Mouse (Mus musculus) midbrain, postnatal 0 days (tissue): Measurements from ENCODE around the gene Insc. TPM values are rescaled to one million over a fixed set of nuclear protein-coding genes. Genes with fewer than 3 reads are reported as not detected.
A peak's percentile ranks its signal among the peaks of the same experiment; 100 is the strongest.

Experiments used
- ATAC-seq: fragments of 200-750 bp; cut with Nextera tagmentation; 2 replicates; pipeline ENCODE4 v1.8.0; 2017; ENCODE audit warnings: moderate number of reproducible peaks, mild to moderate bottlenecking, moderate TSS enrichment, moderate library complexity; ENCODE audit not compliant: low FRiP score
- DNase-seq: peaks from one replicate; pipeline ENCODE4 v3.0.0-alpha.2; 2015; ENCODE audit warnings: low spot score
- H3K27ac ChIP-seq: fragments of 300-500 bp; sonication (generic); 2 replicates; pipeline ENCODE4 v1.5.1; 2014; ENCODE audit warnings: low read depth, mild to moderate bottlenecking, low read length, mixed read lengths
- H3K27me3 ChIP-seq: fragments of 300-500 bp; sonication (generic); 2 replicates; pipeline ENCODE4 v1.6.1; 2014; ENCODE audit warnings: low read length, control low read depth, mixed read lengths; ENCODE audit not compliant: insufficient read depth
- H3K36me3 ChIP-seq: fragments of 300-500 bp; sonication (generic); 2 replicates; pipeline ENCODE4 v1.6.1; 2014; ENCODE audit warnings: low read length, control low read depth, mixed read lengths; ENCODE audit not compliant: insufficient read depth
- H3K4me1 ChIP-seq: fragments of 300-500 bp; sonication (generic); 2 replicates; pipeline ENCODE4 v1.6.1; 2014; ENCODE audit warnings: mild to moderate bottlenecking, control low read depth, antibody characterized with exemption, low read length, mixed read lengths; ENCODE audit not compliant: insufficient read depth
- H3K4me2 ChIP-seq: fragments of 300-500 bp; sonication (generic); 2 replicates; pipeline ENCODE4 v1.6.1; 2014; ENCODE audit warnings: low read depth, mild to moderate bottlenecking, low read length, mixed read lengths; ENCODE audit not compliant: poor library complexity, severe bottlenecking
- H3K4me3 ChIP-seq: fragments of 300-500 bp; sonication (generic); 2 replicates; pipeline ENCODE4 v1.5.1; 2014; ENCODE audit warnings: low read depth, mild to moderate bottlenecking, low read length, moderate library complexity
- H3K9ac ChIP-seq: fragments of 300-500 bp; sonication (generic); replicated peaks from 2 replicates; pipeline ENCODE4 v1.6.1; 2014; ENCODE audit warnings: mild to moderate bottlenecking, low read length, moderate library complexity, mixed read lengths; ENCODE audit not compliant: poor library complexity, severe bottlenecking
- H3K9me3 ChIP-seq: fragments of 300-500 bp; sonication (generic); 2 replicates; pipeline ENCODE4 v1.6.1; 2016; ENCODE audit warnings: low read length, control low read depth
- CTCF ChIP-seq: IDR thresholded peaks from 2 replicates; pipeline ENCODE4 v1.5.1; 2016; ENCODE audit warnings: antibody characterized with exemption, mild to moderate bottlenecking
- WGBS: fragments of 180-500 bp; shearing (Covaris S2); extraction: QIAGEN DNeasy Blood & Tissue Kit; methylation state at CpG from one replicate; pipeline ENCODE4 v1.1.7; 2014; 5-methylcytosine and 5-hydroxymethylcytosine counted together
- polyA plus RNA-seq: library from polyadenylated mRNA; unstranded; fragments of >200 nt; fragmentation: Nextera tagmentation; extraction: Ambion mirVana; gene quantifications from 2 replicates; pipeline ENCODE4 v1.2.1, GENCODE M21; 2015
- total RNA-seq: library from RNA; depleted of rRNA; stranded (reverse); fragments of >200 nt; gene quantifications from 2 replicates; pipeline ENCODE4 v1.2.3, GENCODE M21; 2014

Insc gene
- total and polyA plus RNA-seq, 2 experiments from 2014 or later = 1.4 to 2.7 TPM

GRCm38 (mm10) chr7:114748239-114748638, 4.7 kb downstream of the Insc start:
- no peak overlapping the region for H3K9ac ChIP-seq
- no peak for TF ChIP-seq CTCF
- DNase-seq (no peak), ATAC-seq (no peak)
- no peak overlapping the region for H3K4me2 ChIP-seq
- H3K4me3 ChIP-seq = no peak overlapping the region
- H3K9me3 ChIP-seq = no peaks in the 10 kb centered on the region
- H3K4me1 ChIP-seq = no peaks in the 10 kb centered on the region; the same call in 1 of the 2 replicates
- no peaks in the 10 kb centered on the region for H3K27me3 ChIP-seq
- no peak overlapping the region for H3K27ac ChIP-seq
- H3K36me3 ChIP-seq = no peaks in the 10 kb centered on the region
- WGBS = 59% methylated on average over 4 of the region's 4 CpGs

GRCm38 (mm10) chr7:114753471-114753870, 10.0 kb downstream of the Insc start:
- DNase-seq = peak; percentile 47
- Histone ChIP-seq H3K36me3 (no peaks in the 10 kb centered on the region), H3K9me3 (no peaks in the 10 kb centered on the region), H3K27me3 (no peaks in the 10 kb centered on the region), H3K27ac (no peak overlapping the region), H3K4me2 (no peak overlapping the region), H3K4me3 (no peak overlapping the region), H3K4me1 (no peaks in the 10 kb centered on the region), H3K9ac (no peak overlapping the region)
- WGBS = 75% methylated on average over 2 of the region's 2 CpGs
- ATAC-seq = no peak
- TF ChIP-seq CTCF = no peak

- WGBS = 32% methylated on average over 1 of the region's 1 CpGs
- ATAC-seq (no peak), DNase-seq (peak; percentile 16)
- Histone ChIP-seq H3K4me3 (no peak overlapping the region), H3K36me3 (no peaks in the 10 kb centered on the region), H3K27ac (no peak overlapping the region), H3K9ac (no peak overlapping the region), H3K27me3 (no peaks in the 10 kb centered on the region), H3K4me1 (no peaks in the 10 kb centered on the region), H3K9me3 (no peaks in the 10 kb centered on the region), H3K4me2 (no peak overlapping the region)
- TF ChIP-seq CTCF = no peak
Measured at GRCm38 (mm10) chr7:114754196-114754595, 10.7 kb downstream of the Insc start.

GRCm38 (mm10) chr7:114754626-114755025, 11.1 kb downstream of the Insc start:
- no peaks in the 10 kb centered on the region for H3K4me1 ChIP-seq
- H3K9me3 ChIP-seq = no peaks in the 10 kb centered on the region
- WGBS = 87% methylated on average over 8 of the region's 8 CpGs
- no peaks in the 10 kb centered on the region for H3K36me3 ChIP-seq
- no peak for TF ChIP-seq CTCF
- no peak overlapping the region for H3K9ac ChIP-seq
- H3K4me2 ChIP-seq = no peak overlapping the region
- ATAC-seq (no peak), DNase-seq (no peak)
- no peak overlapping the region for H3K27ac ChIP-seq
- H3K4me3 ChIP-seq = no peak overlapping the region
- no peaks in the 10 kb centered on the region for H3K27me3 ChIP-seq

GRCm38 (mm10) chr7:114762660-114763059, 19.2 kb downstream of the Insc start:
- H3K9me3 ChIP-seq = no peaks in the 10 kb centered on the region
- ATAC-seq (no peak), DNase-seq (no peak)
- no peak overlapping the region for H3K4me3 ChIP-seq
- H3K36me3 ChIP-seq = no peaks in the 10 kb centered on the region
- no peak overlapping the region for H3K27ac ChIP-seq
- whole genome bisulfite sequencing = 74% methylated on average over 2 of the region's 2 CpGs
- H3K27me3 ChIP-seq = no peaks in the 10 kb centered on the region
- H3K9ac ChIP-seq = no peak overlapping the region
- no peaks in the 10 kb centered on the region for H3K4me1 ChIP-seq
- TF ChIP-seq CTCF = no peak
- H3K4me2 ChIP-seq = no peak overlapping the region

- Histone ChIP-seq H3K9ac (no peak overlapping the region), H3K9me3 (no peaks in the 10 kb centered on the region), H3K4me2 (no peak overlapping the region), H3K4me1 (no peaks in the 10 kb centered on the region), H3K27ac (no peak overlapping the region), H3K27me3 (no peaks in the 10 kb centered on the region), H3K36me3 (no peaks in the 10 kb centered on the region), H3K4me3 (no peak overlapping the region)
- WGBS = 74% methylated on average over 3 of the region's 3 CpGs
- DNase-seq (no peak), ATAC-seq (no peak)
- no peak for TF ChIP-seq CTCF
Measured at GRCm38 (mm10) chr7:114765273-114765672, 21.8 kb downstream of the Insc start.
